Mouse (Mus musculus) kidney, embryonic 16.5 days (tissue): Measurements from ENCODE around the gene Gnb3. TPM values are rescaled to one million over a fixed set of nuclear protein-coding genes. Genes with fewer than 3 reads are reported as not detected.

ENCODE experiments used
- ATAC-seq: fragments of 200-750 bp; cut with Nextera tagmentation; 2 replicates; pipeline ENCODE4 v1.8.0; 2017; ENCODE audit warnings: moderate TSS enrichment; ENCODE audit not compliant: low FRiP score, low TSS enrichment
- H3K27ac ChIP-seq: fragments of 300-500 bp; sonication (generic); 2 replicates; pipeline ENCODE4 v1.5.1; 2014; ENCODE audit warnings: low read length
- H3K27me3 ChIP-seq: fragments of 300-500 bp; sonication (generic); 2 replicates; pipeline ENCODE4 v1.6.1; 2014; ENCODE audit warnings: low read length, control low read depth, mixed read lengths; ENCODE audit not compliant: insufficient read depth
- H3K36me3 ChIP-seq: fragments of 300-500 bp; sonication (generic); 2 replicates; pipeline ENCODE4 v1.6.1; 2014; ENCODE audit warnings: low read length, control low read depth, mixed read lengths; ENCODE audit not compliant: insufficient read depth
- H3K4me1 ChIP-seq: fragments of 300-500 bp; sonication (generic); 2 replicates; pipeline ENCODE4 v1.6.1; 2014; ENCODE audit warnings: low read length, control low read depth, mixed read lengths; ENCODE audit not compliant: insufficient read depth
- H3K4me2 ChIP-seq: fragments of 300-500 bp; sonication (generic); replicated peaks from 2 replicates; pipeline ENCODE4 v1.6.1; 2014; ENCODE audit warnings: low read depth, low read length
- H3K4me3 ChIP-seq: fragments of 300-500 bp; sonication (generic); 2 replicates; pipeline ENCODE4 v1.5.1; 2014; ENCODE audit warnings: mild to moderate bottlenecking, low read length
- H3K9ac ChIP-seq: fragments of 300-500 bp; sonication (generic); replicated peaks from 2 replicates; pipeline ENCODE4 v1.6.1; 2014; ENCODE audit warnings: low read length
- H3K9me3 ChIP-seq: fragments of 300-500 bp; sonication (generic); 2 replicates; pipeline ENCODE4 v1.6.1; 2016; ENCODE audit warnings: low read length, control low read depth
- WGBS: fragments of 180-500 bp; shearing (Covaris S2); extraction: QIAGEN DNeasy Blood & Tissue Kit; methylation state at CpG from one replicate; pipeline ENCODE4 v1.1.7; 2014; 5-methylcytosine and 5-hydroxymethylcytosine counted together
- polyA plus RNA-seq: library from polyadenylated mRNA; unstranded; fragments of >200 nt; fragmentation: Nextera tagmentation; extraction: Ambion mirVana; gene quantifications from 2 replicates; pipeline ENCODE4 v1.2.1, GENCODE M21; 2015

Gnb3 gene
- polyA plus RNA-seq, 1 experiment from 2014 or later, result 1.8 TPM

GRCm38 (mm10) chr6:124790121-124790520 is 50.0 kb downstream of the Gnb3 start:
- Histone ChIP-seq H3K4me3 (no peak overlapping the region), H3K4me1 (0 out of 2 replicates have a peak, but pooled peaks cover 5% of the 10 kb centered on the region), H3K27ac (peak overlapping the region; percentile 41; the same call in 1 of the 2 replicates), H3K4me2 (no peak overlapping the region), H3K36me3 (no peaks in the 10 kb centered on the region), H3K9me3 (no peaks in the 10 kb centered on the region), H3K9ac (no peak overlapping the region), H3K27me3 (no peaks in the 10 kb centered on the region)
- 28% methylated on average over 4 of the region's 4 CpGs for WGBS
- 0 out of 2 replicates have a peak, but pooled peaks have one; percentile 59 for ATAC-seq

DNA sequence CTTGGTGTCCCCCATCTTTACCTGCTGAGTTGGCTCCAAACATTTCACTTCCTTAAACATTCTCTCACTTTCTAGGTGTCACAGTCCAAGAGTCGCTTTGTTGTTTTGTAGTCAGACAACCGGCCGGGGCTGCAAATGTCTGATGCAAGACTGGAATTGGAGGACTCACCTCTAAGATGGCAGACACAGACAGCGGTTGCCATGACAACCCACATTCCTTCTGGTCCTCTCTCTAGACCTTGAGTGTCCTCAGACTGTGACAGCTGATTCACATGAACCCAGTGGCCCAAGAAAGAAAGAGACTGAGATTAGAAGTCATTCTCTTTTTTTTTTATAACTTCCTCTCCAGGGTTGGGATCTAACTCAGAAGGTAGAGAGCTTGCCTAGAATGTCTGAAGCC is 50.6 kb downstream of the Gnb3 start:
- WGBS, result 77% methylated on average over 4 of the region's 4 CpGs

DNA sequence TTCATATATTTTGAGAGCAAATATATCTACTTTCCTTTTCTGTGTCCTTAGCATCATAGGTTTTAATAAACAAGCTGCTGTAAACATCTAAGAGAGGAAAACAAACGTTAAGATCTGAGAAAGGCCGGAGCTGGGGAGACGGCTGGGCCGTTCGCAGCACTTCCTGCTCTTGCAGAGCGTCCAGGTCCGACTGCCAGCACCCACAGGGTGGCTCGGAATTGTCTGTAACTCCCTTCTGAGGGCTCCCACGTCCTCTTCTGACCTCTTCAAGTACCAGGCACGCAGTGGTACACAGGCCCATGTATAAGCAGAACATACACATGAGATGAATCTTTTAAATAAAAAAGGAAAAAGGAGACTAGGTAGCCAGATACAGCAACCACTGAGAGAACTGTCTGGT is 52.4 kb downstream of the Gnb3 start:
- no peaks in the 10 kb centered on the region for H3K9me3 ChIP-seq
- peaks cover 6% of the 10 kb centered on the region; the same call in 1 of the 2 replicates for H3K4me1 ChIP-seq
- H3K36me3 ChIP-seq, result no peaks in the 10 kb centered on the region
- H3K4me2 ChIP-seq, result no peak overlapping the region
- no peak overlapping the region for H3K27ac ChIP-seq
- WGBS, result 69% methylated on average over 10 of the region's 10 CpGs
- no peak overlapping the region for H3K4me3 ChIP-seq
- ATAC-seq, result no peak
- no peak overlapping the region for H3K9ac ChIP-seq
- no peaks in the 10 kb centered on the region for H3K27me3 ChIP-seq

More for the DNA sequence above, 50.6 kb downstream of the Gnb3 start:
- H3K4me3 ChIP-seq, result no peak overlapping the region
- no peak overlapping the region for H3K9ac ChIP-seq
- H3K36me3 ChIP-seq, result no peaks in the 10 kb centered on the region
- 0 out of 2 replicates have a peak, but pooled peaks cover 5% of the 10 kb centered on the region for H3K4me1 ChIP-seq
- H3K27ac ChIP-seq, result peak overlapping the region; percentile 15; the same call in 1 of the 2 replicates
- H3K27me3 ChIP-seq, result no peaks in the 10 kb centered on the region
- no peaks in the 10 kb centered on the region for H3K9me3 ChIP-seq
- ATAC-seq, result no peak
- no peak overlapping the region for H3K4me2 ChIP-seq

DNA sequence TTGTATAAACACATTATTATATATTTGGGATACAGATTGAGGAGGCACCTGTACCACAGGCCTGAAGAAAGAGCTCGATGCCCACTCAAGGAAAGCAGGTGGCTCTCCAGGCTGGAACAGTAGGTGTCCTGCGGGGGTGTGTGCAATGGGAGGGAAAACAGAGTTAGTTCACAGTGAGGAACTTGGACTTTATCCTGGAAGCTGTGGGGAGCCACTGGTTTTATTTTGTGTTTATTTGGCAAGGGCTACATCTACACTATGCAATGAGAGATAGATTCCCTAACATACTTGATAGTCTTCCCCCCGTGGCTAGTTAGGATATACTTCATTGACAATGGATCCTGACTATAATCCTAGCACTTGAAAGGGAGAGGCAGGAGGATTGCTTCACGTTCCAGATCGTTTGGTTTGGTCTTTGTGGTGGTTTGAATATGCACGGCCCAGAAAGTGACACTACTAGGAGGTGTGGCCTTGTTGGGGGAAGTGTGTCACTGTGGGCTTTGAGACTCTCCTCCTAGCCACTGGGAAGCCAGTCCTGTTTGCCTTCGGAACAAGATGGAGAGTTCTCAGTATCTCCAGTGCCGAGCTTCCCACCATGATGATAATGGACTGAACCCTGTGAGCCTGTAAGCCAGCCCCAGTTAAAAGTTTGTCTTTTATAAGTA is 53.2 kb downstream of the Gnb3 start:
- ATAC-seq, result no peak
- Histone ChIP-seq H3K4me2 (no peak overlapping the region), H3K27ac (no peak overlapping the region), H3K4me3 (no peak overlapping the region), H3K9me3 (no peaks in the 10 kb centered on the region), H3K27me3 (no peaks in the 10 kb centered on the region), H3K4me1 (peaks cover 11% of the 10 kb centered on the region; the same call in 1 of the 2 replicates), H3K36me3 (no peaks in the 10 kb centered on the region), H3K9ac (no peak overlapping the region)
- 42% methylated on average over 8 of the region's 8 CpGs for WGBS

Other genes starting within 250 kb of the Gnb3 start
- gene C1s2, start 204.2 kb downstream of the Gnb3 start, polyA plus RNA-seq, result 0.09 and 0.12 TPM in 2 replicates
- gene Lpcat3, start 177.2 kb downstream of the Gnb3 start, polyA plus RNA-seq, result 88.6 and 97.2 TPM in 2 replicates
- gene Emg1, start 128.1 kb downstream of the Gnb3 start, polyA plus RNA-seq, result 202 and 219 TPM in 2 replicates
- gene Phb2, start 127.9 kb downstream of the Gnb3 start, polyA plus RNA-seq, result 403 and 405 TPM in 2 replicates
- 13.8 and 16.4 TPM in 2 replicates for gene Ptpn6, start 101.6 kb downstream of the Gnb3 start, polyA plus RNA-seq
- gene Grcc10, start 98.9 kb downstream of the Gnb3 start, polyA plus RNA-seq, result 527 and 541 TPM in 2 replicates
- gene Gm45234, start 84.3 kb downstream of the Gnb3 start, polyA plus RNA-seq, result 0.14 TPM in 1 of 2 replicates, not detected in the other
- 16.4 and 20.2 TPM in 2 replicates for gene Atn1, start 83.8 kb downstream of the Gnb3 start, polyA plus RNA-seq
- 10.9 and 15.3 TPM in 2 replicates for gene Eno2, start 70.6 kb downstream of the Gnb3 start, polyA plus RNA-seq
- 1.0 and 1.2 TPM in 2 replicates for gene Lrrc23, start 60.5 kb downstream of the Gnb3 start, polyA plus RNA-seq
- 20.9 and 21.5 TPM in 2 replicates for gene Spsb2, start 31.6 kb downstream of the Gnb3 start, polyA plus RNA-seq
- gene Tpi1, start 26.0 kb downstream of the Gnb3 start, polyA plus RNA-seq, result 851 and 866 TPM in 2 replicates
- gene Usp5, start 10.8 kb downstream of the Gnb3 start, polyA plus RNA-seq, result 174 TPM in 2 replicates
- 187 and 193 TPM in 2 replicates for gene Cdca3, start 10.7 kb downstream of the Gnb3 start, polyA plus RNA-seq
- gene P3h3, start 17.5 kb upstream of the Gnb3 start, polyA plus RNA-seq, result 10.4 and 19.3 TPM in 2 replicates
- gene Gpr162, start 23.7 kb upstream of the Gnb3 start, polyA plus RNA-seq, result 1.1 and 1.4 TPM in 2 replicates
- 0.10 and 0.28 TPM in 2 replicates for gene Cd4, start 47.9 kb upstream of the Gnb3 start, polyA plus RNA-seq
- 1.3 and 2.6 TPM in 2 replicates for gene Lag3, start 71.4 kb upstream of the Gnb3 start, polyA plus RNA-seq
- gene Ptms, start 79.8 kb upstream of the Gnb3 start, polyA plus RNA-seq, result 269 and 274 TPM in 2 replicates
- gene Mlf2, start 91.1 kb upstream of the Gnb3 start, polyA plus RNA-seq, result 366 and 380 TPM in 2 replicates
- 178 and 179 TPM in 2 replicates for gene Cops7a, start 125.3 kb upstream of the Gnb3 start, polyA plus RNA-seq
- gene Pianp, start 156.4 kb upstream of the Gnb3 start, polyA plus RNA-seq, result 2.1 and 2.3 TPM in 2 replicates
- 13.7 and 14.7 TPM in 2 replicates for gene Zfp384, start 168.9 kb upstream of the Gnb3 start, polyA plus RNA-seq
- 152 and 158 TPM in 2 replicates for gene Ing4, start 199.5 kb upstream of the Gnb3 start, polyA plus RNA-seq
- 16.3 and 20.4 TPM in 2 replicates for gene Acrbp, start 209.4 kb upstream of the Gnb3 start, polyA plus RNA-seq
- 0.30 and 0.60 TPM in 2 replicates for gene Lpar5, start 227.6 kb upstream of the Gnb3 start, polyA plus RNA-seq